In the genomic region with DNA sequence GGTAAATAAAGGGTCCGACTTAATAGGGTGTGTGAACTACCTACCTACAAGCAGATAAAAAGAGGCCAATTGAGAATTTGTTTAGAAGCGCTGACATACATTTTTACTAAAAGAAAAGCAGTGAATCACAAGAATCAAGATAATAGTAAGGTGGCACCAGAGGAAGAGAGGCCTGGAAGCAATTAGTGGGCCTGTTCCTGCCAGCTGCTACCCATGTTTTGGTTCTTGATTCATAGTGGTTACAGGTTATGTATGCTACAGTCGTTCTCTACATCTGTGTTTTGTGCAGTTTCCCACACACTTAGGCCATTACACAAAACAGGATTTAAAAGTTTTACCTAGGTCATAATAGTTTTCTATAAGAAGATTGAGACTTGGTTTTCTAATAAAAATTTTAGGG, we compare ENCODE assay signal across 8 mouse cellular contexts. TPM values are rescaled to one million over a fixed set of nuclear protein-coding genes. Genes with fewer than 3 reads are reported as not detected.
DNase-seq lines count a peak whose midpoint lies in the region; ATAC-seq and TF ChIP-seq lines count a peak whose summit lies in the region.

No protein-coding gene starts in this region.

- no peak for ATAC-seq in heart, postnatal 0 days (ENCODE audit: insufficient read depth, low read depth)
- no peak for ATAC-seq in hindbrain, embryonic 16.5 days
- ATAC-seq in midbrain, embryonic 16.5 days = no peak

- H3K27ac ChIP-seq in heart, postnatal 0 days (ENCODE audit: low read depth) = no peak overlapping the region
- no peak overlapping the region for H3K27ac ChIP-seq in hindbrain, embryonic 16.5 days (ENCODE audit: low read depth, low read length)
- H3K27ac ChIP-seq in midbrain, embryonic 16.5 days (ENCODE audit: low read length) = no peak overlapping the region

- H3K4me2 ChIP-seq in heart, postnatal 0 days (ENCODE audit: low read depth, low read length) = peak overlapping the region; percentile 94
- H3K4me2 ChIP-seq in hindbrain, embryonic 16.5 days (ENCODE audit: low read length) = peak overlapping the region; percentile 66
- H3K4me2 ChIP-seq in midbrain, embryonic 16.5 days (ENCODE audit: low read length) = peak overlapping the region; percentile 79

- TF ChIP-seq CTCF in heart, postnatal 0 days (IDR thresholded peaks at IDR 0.05; ENCODE audit: low read depth) = no peak

- no peak for DNase-seq in heart, postnatal 0 days (ENCODE audit: low spot score)
- no peak for DNase-seq in heart, postnatal 14 days
- DNase-seq in NIH3T3 (ENCODE audit: low read depth) = peak; percentile 51
- no peak for DNase-seq in right cerebral cortex, adult 2 months (ENCODE audit: low spot score in 2 of 2)
- no peak for DNase-seq in left cerebral cortex, adult 8-10 months (ENCODE audit: low spot score in 2 of 2)
- no peak for DNase-seq in left cerebral cortex, postnatal 25 days (ENCODE audit: low spot score in 2 of 2)

- H3K36me3 ChIP-seq in heart, postnatal 0 days (replicated peaks; ENCODE audit: control insufficient read depth, insufficient read depth, low read length) = no peaks in the 10 kb centered on the region
- no peaks in the 10 kb centered on the region for H3K36me3 ChIP-seq in hindbrain, embryonic 16.5 days (ENCODE audit: control insufficient read depth, insufficient read depth, low read length)
- no peaks in the 10 kb centered on the region for H3K36me3 ChIP-seq in midbrain, embryonic 16.5 days (ENCODE audit: control insufficient read depth, insufficient read depth, low read length)

- H3K27me3 ChIP-seq in heart, postnatal 0 days (ENCODE audit: control insufficient read depth, insufficient read depth, low read length) = no peaks in the 10 kb centered on the region
- H3K27me3 ChIP-seq in hindbrain, embryonic 16.5 days (replicated peaks; ENCODE audit: control insufficient read depth, insufficient read depth, low read length) = no peaks in the 10 kb centered on the region
- no peaks in the 10 kb centered on the region for H3K27me3 ChIP-seq in midbrain, embryonic 16.5 days (ENCODE audit: control insufficient read depth, insufficient read depth, low read depth, low read length)

- peak overlapping the region; percentile 96; the same call in 1 of the 2 replicates for H3K4me3 ChIP-seq in heart, postnatal 0 days (ENCODE audit: low read depth, low read length)
- H3K4me3 ChIP-seq in hindbrain, embryonic 16.5 days (ENCODE audit: low read length) = peak overlapping the region; percentile 90; the same call in 1 of the 2 replicates
- peak overlapping the region; percentile 85 for H3K4me3 ChIP-seq in midbrain, embryonic 16.5 days (ENCODE audit: low read depth, low read length)

- no peak for TF ChIP-seq EP300 in heart, postnatal 0 days (IDR thresholded peaks at IDR 0.05; ENCODE audit: low read depth)

- peak overlapping the region; percentile 93; the same call in 1 of the 2 replicates for H3K9ac ChIP-seq in heart, postnatal 0 days (replicated peaks; ENCODE audit: low read depth, low read length)
- H3K9ac ChIP-seq in hindbrain, embryonic 16.5 days (ENCODE audit: low read depth, low read length) = no peak overlapping the region
- 0 out of 2 replicates have a peak overlapping the region, but pooled peaks have one; percentile 38 for H3K9ac ChIP-seq in midbrain, embryonic 16.5 days (ENCODE audit: low read depth, low read length)

- H3K4me1 ChIP-seq in heart, postnatal 0 days (ENCODE audit: control insufficient read depth, insufficient read depth) = peaks cover 6% of the 10 kb centered on the region; the same call in 1 of the 2 replicates
- H3K4me1 ChIP-seq in hindbrain, embryonic 16.5 days (ENCODE audit: control insufficient read depth, insufficient read depth, low read depth, low read length) = peaks cover 12% of the 10 kb centered on the region
- peaks cover 19% of the 10 kb centered on the region for H3K4me1 ChIP-seq in midbrain, embryonic 16.5 days (ENCODE audit: control insufficient read depth, insufficient read depth, low read length)

- H3K9me3 ChIP-seq in heart, postnatal 0 days (replicated peaks; ENCODE audit: control insufficient read depth, low read length) = no peaks in the 10 kb centered on the region
- no peaks in the 10 kb centered on the region for H3K9me3 ChIP-seq in hindbrain, embryonic 16.5 days (ENCODE audit: control insufficient read depth, low read length)
- no peaks in the 10 kb centered on the region for H3K9me3 ChIP-seq in midbrain, embryonic 16.5 days (replicated peaks; ENCODE audit: control insufficient read depth, low read length, poor library complexity, severe bottlenecking)

- 63% methylated on average over 3 of the region's 3 CpGs for WGBS in heart, postnatal 0 days
- 67% methylated on average over 3 of the region's 3 CpGs for WGBS in hindbrain, embryonic 16.5 days
- 81% methylated on average over 3 of the region's 3 CpGs for WGBS in midbrain, embryonic 16.5 days

- intact Hi-C loops in heart, postnatal 14 days (cut with DNase I) = no loop called here
- intact Hi-C loops in left cerebral cortex, postnatal 25 days (cut with DNase I) = loop anchor here (5.0 to 10.0 kb wide), 2 partner anchors 367 to 505 kb away; a partner anchor contains a TSS

RNA-seq across cellular contexts. Expression of a gene that starts 1.5 kb away (rescaled TPM):
- total RNA-seq in heart, postnatal 0 days (2014; rRNA removed; ENCODE audit: low replicate concordance) = 15.4 and 23.2 TPM in 2 replicates
- polyA plus RNA-seq in heart, postnatal 0 days (2015; fragmentation: Nextera tagmentation; extraction: Ambion mirVana) = 10.8 and 11.5 TPM in 2 replicates
- 10 to 100 TPM; 36.2 to 36.8 TPM for total RNA-seq in heart, postnatal 14 days (2021)
- 34.7 and 36.6 TPM in 2 replicates for polyA plus RNA-seq in hindbrain, embryonic 16.5 days (2015; fragmentation: Nextera tagmentation; extraction: Ambion mirVana)
- 32.4 and 37.7 TPM in 2 replicates for polyA plus RNA-seq in midbrain, embryonic 16.5 days (2015; fragmentation: Nextera tagmentation; extraction: Ambion mirVana)
- 100 to 1,000 TPM; 105 to 146 (median 122) TPM for total RNA-seq in left cerebral cortex, adult 8-10 months (2022)
- 100 to 1,000 TPM; 125 to 128 TPM for total RNA-seq in left cerebral cortex, postnatal 25 days (2021)

RNA-seq across cellular contexts. Expression of a gene that starts 2.3 kb away (rescaled TPM):
- 19.8 and 51.9 TPM in 2 replicates for total RNA-seq in heart, postnatal 0 days (2014; rRNA removed; ENCODE audit: low replicate concordance)
- 64.3 and 68.9 TPM in 2 replicates for polyA plus RNA-seq in heart, postnatal 0 days (2015; fragmentation: Nextera tagmentation; extraction: Ambion mirVana)
- total RNA-seq in heart, postnatal 14 days (2021) = 10 to 100 TPM; 36.8 to 38.5 TPM
- 77.4 and 88.5 TPM in 2 replicates for polyA plus RNA-seq in hindbrain, embryonic 16.5 days (2015; fragmentation: Nextera tagmentation; extraction: Ambion mirVana)
- 89.1 and 89.8 TPM in 2 replicates for polyA plus RNA-seq in midbrain, embryonic 16.5 days (2015; fragmentation: Nextera tagmentation; extraction: Ambion mirVana)
- 10 to 100 TPM; 64.0 to 75.0 (median 68.9) TPM for total RNA-seq in left cerebral cortex, adult 8-10 months (2022)
- 10 to 100 TPM; 77.1 to 77.3 TPM for total RNA-seq in left cerebral cortex, postnatal 25 days (2021)
